Mouse (Mus musculus): ENCODE data around the gene Nphp4. TPM values are rescaled to one million over a fixed set of nuclear protein-coding genes. Genes with fewer than 3 reads are reported as not detected.

Gene Nphp4
- polyA plus RNA-seq, 1 experiment: 3.1 TPM

DNA sequence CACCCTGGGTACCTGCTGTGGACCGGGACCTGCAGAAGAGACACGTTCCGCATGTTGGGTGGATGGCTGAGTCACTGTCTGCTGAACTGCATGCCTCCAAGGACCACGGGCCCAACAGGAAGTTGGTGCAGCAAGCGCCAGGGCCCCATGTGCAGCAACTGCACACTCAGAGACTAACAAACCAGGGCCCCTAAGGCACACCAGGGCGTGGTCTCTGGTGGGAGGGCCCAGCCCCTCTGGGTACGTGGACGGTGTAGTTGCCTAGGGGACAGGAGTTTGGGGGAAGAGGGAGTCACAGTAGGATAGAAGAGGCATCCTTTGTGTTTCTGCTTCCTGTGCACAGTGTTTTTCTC is 27.9 kb upstream of the Nphp4 start:
- DNase-seq: peak; percentile 6
- 48% methylated on average over 8 of the region's 8 CpGs for WGBS
- Histone ChIP-seq H3K4me1 (ENCODE audit: control insufficient read depth, insufficient read depth, low read length) (no peaks in the 10 kb centered on the region; the same call in 1 of the 2 replicates), H3K4me3 (replicated peaks; ENCODE audit: extremely low read depth, low read depth, low read length) (peak overlapping the region; percentile 10)
- no peak for TF ChIP-seq POLR2A (IDR thresholded peaks at IDR 0.05; ENCODE audit: borderline replicate concordance, extremely low read depth, low read depth, low read length)
- TF ChIP-seq CTCF (IDR thresholded peaks at IDR 0.05; ENCODE audit: insufficient read depth, low read length): no peak

DNA sequence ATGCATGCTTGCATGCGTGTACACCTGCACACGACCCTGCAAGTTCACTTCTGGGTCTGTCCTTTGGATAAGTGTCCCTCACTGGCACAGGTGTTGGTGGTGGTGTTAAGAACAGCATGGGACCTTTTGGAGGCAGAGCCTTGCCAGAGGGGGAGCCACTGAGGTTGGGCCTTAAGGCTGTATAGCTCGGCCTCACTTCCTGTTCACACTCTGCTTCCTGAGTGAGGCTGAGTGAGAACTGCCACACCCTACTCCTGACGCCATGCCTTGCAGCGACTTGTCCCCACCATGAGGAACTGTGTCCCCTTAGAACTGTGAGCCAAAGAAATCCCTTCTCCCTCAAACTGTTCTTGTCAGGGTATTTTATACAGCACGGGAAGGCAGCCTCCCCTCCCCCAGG is 25.1 kb upstream of the Nphp4 start:
- TF ChIP-seq CTCF (IDR thresholded peaks at IDR 0.05; ENCODE audit: insufficient read depth, low read length) (no peak), POLR2A (IDR thresholded peaks at IDR 0.05; ENCODE audit: borderline replicate concordance, extremely low read depth, low read depth, low read length) (no peak)
- H3K4me3 ChIP-seq (replicated peaks; ENCODE audit: extremely low read depth, low read depth, low read length): no peak overlapping the region
- no peaks in the 10 kb centered on the region for H3K4me1 ChIP-seq (ENCODE audit: control insufficient read depth, insufficient read depth, low read length)
- 71% methylated on average over 6 of the region's 6 CpGs for WGBS
- no peak for DNase-seq

DNA sequence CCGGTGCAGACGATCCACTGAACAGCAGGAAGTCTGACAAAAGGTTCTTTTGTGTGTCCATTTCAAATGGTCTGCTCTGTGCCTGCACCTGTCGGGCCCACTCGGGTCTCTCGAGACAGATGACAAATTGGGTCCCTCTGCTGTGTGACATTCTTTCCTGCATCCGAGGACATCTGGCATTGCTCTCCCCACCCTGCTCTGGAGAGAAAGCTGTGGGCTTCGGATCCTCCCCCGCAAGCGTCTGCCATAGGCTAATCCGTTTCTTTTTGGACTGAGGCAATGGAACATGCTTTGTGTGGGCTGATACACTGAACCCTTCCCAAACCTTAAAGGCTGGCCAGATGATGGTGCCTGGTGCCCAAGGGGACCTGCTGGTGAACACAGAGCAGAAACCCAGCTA is 23.4 kb upstream of the Nphp4 start:
- WGBS: 51% methylated on average over 10 of the region's 10 CpGs

DNA sequence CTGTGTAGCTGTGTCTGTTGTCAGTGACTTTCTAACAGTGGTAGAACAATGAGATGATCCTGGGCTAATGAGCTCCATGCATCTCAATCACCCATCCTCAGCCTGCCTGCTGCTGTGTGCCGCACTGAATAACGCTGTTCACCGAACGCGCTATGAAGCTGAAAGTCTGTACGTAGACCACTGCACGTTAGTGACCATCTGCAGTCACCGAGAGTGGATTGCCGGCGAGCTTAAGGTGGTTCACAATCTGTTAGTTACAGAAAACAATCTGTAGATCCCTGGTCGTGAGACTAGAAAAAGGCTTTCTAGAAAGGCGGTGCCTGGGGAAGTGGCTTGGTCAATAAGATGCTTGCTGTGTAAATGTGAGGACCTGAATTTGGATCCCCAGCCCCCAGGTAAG is 22.4 kb upstream of the Nphp4 start:
- H3K4me1 ChIP-seq (ENCODE audit: control insufficient read depth, insufficient read depth, low read length): no peaks in the 10 kb centered on the region
- WGBS: 89% methylated on average over 12 of the region's 12 CpGs
- no peak for TF ChIP-seq CTCF (IDR thresholded peaks at IDR 0.05; ENCODE audit: insufficient read depth, low read length)
- TF ChIP-seq POLR2A (IDR thresholded peaks at IDR 0.05; ENCODE audit: borderline replicate concordance, extremely low read depth, low read depth, low read length): no peak
- no peak for DNase-seq
- no peak overlapping the region for H3K4me3 ChIP-seq (replicated peaks; ENCODE audit: extremely low read depth, low read depth, low read length)

More for the DNA sequence above, 23.4 kb upstream of the Nphp4 start:
- H3K4me1 ChIP-seq (ENCODE audit: control insufficient read depth, insufficient read depth, low read length): no peaks in the 10 kb centered on the region
- no peak for DNase-seq
- TF ChIP-seq POLR2A (IDR thresholded peaks at IDR 0.05; ENCODE audit: borderline replicate concordance, extremely low read depth, low read depth, low read length) (no peak), CTCF (IDR thresholded peaks at IDR 0.05; ENCODE audit: insufficient read depth, low read length) (no peak)
- no peak overlapping the region for H3K4me3 ChIP-seq (replicated peaks; ENCODE audit: extremely low read depth, low read depth, low read length)

DNA sequence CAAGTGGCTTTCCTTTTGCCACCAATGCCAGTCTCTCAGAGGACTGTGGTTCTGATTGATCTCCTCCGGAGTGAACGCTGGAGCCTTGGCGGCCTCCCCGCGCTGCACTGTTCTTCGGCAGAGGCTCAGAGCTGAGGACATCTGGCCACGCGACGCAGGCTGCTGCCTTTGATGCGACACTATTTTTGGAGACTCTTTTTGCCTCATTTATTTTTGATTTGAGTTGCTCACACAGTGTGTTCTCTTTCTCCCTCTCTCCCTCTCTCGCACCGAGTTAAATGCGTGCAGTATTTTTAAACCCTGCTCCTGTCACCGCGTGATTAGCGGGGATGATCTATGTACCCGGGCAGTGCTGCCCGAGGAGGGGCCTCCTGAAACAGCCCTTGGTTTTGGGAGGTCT is 19.9 kb upstream of the Nphp4 start:
- H3K4me1 ChIP-seq (ENCODE audit: control insufficient read depth, insufficient read depth, low read length): no peaks in the 10 kb centered on the region
- DNase-seq: no peak
- 71% methylated on average over 18 of the region's 18 CpGs for WGBS
- H3K4me3 ChIP-seq (replicated peaks; ENCODE audit: extremely low read depth, low read depth, low read length): no peak overlapping the region
- TF ChIP-seq POLR2A (IDR thresholded peaks at IDR 0.05; ENCODE audit: borderline replicate concordance, extremely low read depth, low read depth, low read length): no peak
- no peak for TF ChIP-seq CTCF (IDR thresholded peaks at IDR 0.05; ENCODE audit: insufficient read depth, low read length)

DNA sequence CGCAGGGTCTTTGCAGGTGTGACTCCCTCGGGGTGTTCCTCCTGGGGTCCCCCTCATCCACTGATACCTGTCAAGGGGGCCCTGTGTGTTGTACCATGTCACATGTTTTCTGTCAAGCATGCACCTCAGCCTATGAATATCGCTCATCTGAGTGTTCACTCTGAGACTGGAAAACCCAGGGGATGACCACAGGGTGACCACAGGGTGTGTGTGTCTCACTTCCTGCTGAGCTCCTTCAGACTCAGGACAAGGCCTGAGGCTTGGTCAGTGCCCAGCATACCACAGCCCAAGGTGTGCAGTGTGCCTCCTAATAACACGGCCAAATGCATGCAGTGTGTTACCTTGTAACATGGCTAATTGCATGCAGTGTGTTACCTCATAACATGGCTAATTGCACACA is 18.8 kb upstream of the Nphp4 start:
- TF ChIP-seq POLR2A (IDR thresholded peaks at IDR 0.05; ENCODE audit: borderline replicate concordance, extremely low read depth, low read depth, low read length) (no peak), CTCF (IDR thresholded peaks at IDR 0.05; ENCODE audit: insufficient read depth, low read length) (no peak)
- whole genome bisulfite sequencing: 84% methylated on average over 4 of the region's 4 CpGs
- DNase-seq: no peak
- H3K4me3 ChIP-seq (replicated peaks; ENCODE audit: extremely low read depth, low read depth, low read length): no peak overlapping the region
- H3K4me1 ChIP-seq (ENCODE audit: control insufficient read depth, insufficient read depth, low read length): no peaks in the 10 kb centered on the region

DNA sequence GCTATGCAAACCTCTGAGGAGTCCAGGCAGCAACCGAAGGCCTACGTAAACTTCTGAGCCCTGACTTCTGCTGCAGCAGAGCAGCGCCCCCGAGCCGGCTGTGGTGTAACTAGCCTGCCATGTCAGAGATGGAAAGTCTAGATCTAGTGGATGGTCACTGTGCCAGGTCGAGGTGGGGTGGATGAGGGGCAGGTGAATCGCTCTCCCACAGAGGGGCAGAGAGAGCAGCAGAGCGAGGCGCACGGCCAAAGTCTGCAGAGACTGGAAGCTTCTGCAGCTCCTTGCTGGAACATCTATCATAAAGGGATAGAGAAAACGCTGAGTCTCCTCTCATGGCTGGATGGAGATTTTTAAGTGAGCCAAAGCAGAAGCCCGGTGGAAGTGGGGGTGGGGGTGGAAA is 14.0 kb upstream of the Nphp4 start:
- Histone ChIP-seq H3K4me3 (replicated peaks; ENCODE audit: extremely low read depth, low read depth, low read length) (no peak overlapping the region), H3K4me1 (ENCODE audit: control insufficient read depth, insufficient read depth, low read length) (no peaks in the 10 kb centered on the region)
- no peak for DNase-seq
- 80% methylated on average over 12 of the region's 12 CpGs for WGBS
- TF ChIP-seq CTCF (IDR thresholded peaks at IDR 0.05; ENCODE audit: insufficient read depth, low read length): no peak
- no peak for TF ChIP-seq POLR2A (IDR thresholded peaks at IDR 0.05; ENCODE audit: borderline replicate concordance, extremely low read depth, low read depth, low read length)

DNA sequence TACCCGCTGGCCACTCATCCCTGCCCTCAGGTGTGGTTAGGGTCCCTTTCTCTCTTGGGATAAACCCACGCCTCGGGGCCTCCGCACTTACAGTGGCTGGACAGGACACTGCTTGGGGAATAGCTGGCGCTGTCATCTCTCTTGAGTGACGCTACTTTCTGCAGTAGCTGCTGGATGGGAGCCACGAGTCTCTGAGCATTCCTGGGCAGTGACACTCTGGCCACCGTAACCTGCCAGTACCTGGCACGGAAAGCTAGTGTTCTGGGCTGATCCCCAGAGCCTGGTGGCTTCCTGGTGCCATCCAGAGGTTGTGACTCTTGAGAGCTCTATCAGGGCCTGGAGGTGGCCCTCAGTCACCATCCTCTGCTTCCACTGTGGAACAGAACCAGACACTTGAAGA is 13.4 kb upstream of the Nphp4 start:
- Histone ChIP-seq H3K4me3 (replicated peaks; ENCODE audit: extremely low read depth, low read depth, low read length) (no peak overlapping the region), H3K4me1 (ENCODE audit: control insufficient read depth, insufficient read depth, low read length) (no peaks in the 10 kb centered on the region)
- 74% methylated on average over 9 of the region's 9 CpGs for WGBS
- DNase-seq: no peak
- TF ChIP-seq POLR2A (IDR thresholded peaks at IDR 0.05; ENCODE audit: borderline replicate concordance, extremely low read depth, low read depth, low read length) (no peak), CTCF (IDR thresholded peaks at IDR 0.05; ENCODE audit: insufficient read depth, low read length) (no peak)

DNA sequence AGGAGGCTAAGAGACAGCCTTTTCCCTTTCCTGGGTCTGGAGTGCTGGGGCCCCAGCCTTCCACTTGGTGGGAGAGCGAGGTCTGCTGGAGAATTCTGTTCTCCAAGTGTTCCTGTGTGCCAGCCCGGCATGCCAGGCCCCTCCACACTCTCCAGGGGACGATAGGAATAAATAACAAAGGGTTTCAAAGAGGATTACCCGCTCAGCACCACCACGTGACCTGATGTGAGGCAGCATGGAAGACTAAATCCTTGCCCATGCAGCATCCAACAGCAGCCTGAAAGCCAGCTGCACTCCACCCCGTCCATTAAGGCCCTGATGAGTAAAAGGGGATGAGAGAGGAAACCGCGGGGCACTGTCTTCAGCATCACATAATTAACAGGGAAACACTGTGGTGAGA is 11.4 kb upstream of the Nphp4 start:
- TF ChIP-seq CTCF (IDR thresholded peaks at IDR 0.05; ENCODE audit: insufficient read depth, low read length) (no peak), POLR2A (IDR thresholded peaks at IDR 0.05; ENCODE audit: borderline replicate concordance, extremely low read depth, low read depth, low read length) (no peak)
- WGBS: 38% methylated on average over 8 of the region's 8 CpGs
- H3K4me3 ChIP-seq (replicated peaks; ENCODE audit: extremely low read depth, low read depth, low read length): no peak overlapping the region
- DNase-seq: no peak
- no peaks in the 10 kb centered on the region for H3K4me1 ChIP-seq (ENCODE audit: control insufficient read depth, insufficient read depth, low read length)

DNA sequence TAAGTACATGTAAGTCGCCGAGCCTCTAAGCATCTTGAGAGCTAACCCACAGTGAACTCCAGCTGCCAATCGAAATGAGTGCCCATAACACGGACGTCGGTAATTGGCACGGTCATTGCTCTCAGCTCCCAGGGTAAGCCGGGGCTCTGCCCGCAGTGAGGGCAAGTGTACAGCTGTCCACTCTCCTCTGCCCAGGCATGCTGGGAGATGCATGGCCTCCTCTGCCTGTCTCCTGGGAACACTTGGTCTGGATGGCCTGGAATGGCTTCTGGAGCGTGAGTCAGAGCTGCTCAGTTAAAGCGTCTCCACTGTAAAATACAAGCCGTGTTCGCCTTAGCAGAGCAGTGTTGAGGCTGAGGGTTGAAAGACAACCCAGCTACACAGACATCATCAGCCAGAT is 9.9 kb upstream of the Nphp4 start:
- 88% methylated on average over 13 of the region's 13 CpGs for WGBS
- Histone ChIP-seq H3K4me1 (ENCODE audit: control insufficient read depth, insufficient read depth, low read length) (no peaks in the 10 kb centered on the region), H3K4me3 (replicated peaks; ENCODE audit: extremely low read depth, low read depth, low read length) (no peak overlapping the region)
- DNase-seq: no peak
- TF ChIP-seq CTCF (IDR thresholded peaks at IDR 0.05; ENCODE audit: insufficient read depth, low read length) (no peak), POLR2A (IDR thresholded peaks at IDR 0.05; ENCODE audit: borderline replicate concordance, extremely low read depth, low read depth, low read length) (no peak)

DNA sequence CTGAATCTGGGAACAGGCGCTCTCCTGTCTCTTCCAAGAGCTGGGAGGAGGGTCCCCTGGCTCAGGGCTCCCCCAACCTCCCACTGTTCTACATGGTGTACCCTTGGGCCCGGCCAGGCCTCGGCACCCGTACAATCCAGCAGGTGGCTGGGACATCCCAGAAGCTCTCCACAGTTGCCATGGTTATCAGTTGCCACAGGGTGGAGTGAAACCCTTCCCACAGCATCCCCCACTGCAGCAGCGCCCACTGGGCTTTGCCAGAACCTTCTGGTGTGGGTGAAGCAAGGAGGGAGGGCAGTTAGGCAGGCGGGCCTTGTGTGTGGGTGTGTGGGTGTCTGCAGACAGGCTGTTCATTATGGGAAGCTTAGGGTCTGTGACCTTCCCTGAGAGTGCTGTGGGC is 8.6 kb upstream of the Nphp4 start:
- no peak for DNase-seq
- TF ChIP-seq CTCF (IDR thresholded peaks at IDR 0.05; ENCODE audit: insufficient read depth, low read length) (no peak), POLR2A (IDR thresholded peaks at IDR 0.05; ENCODE audit: borderline replicate concordance, extremely low read depth, low read depth, low read length) (no peak)
- WGBS: 65% methylated on average over 6 of the region's 6 CpGs
- H3K4me3 ChIP-seq (replicated peaks; ENCODE audit: extremely low read depth, low read depth, low read length): no peak overlapping the region
- no peaks in the 10 kb centered on the region for H3K4me1 ChIP-seq (ENCODE audit: control insufficient read depth, insufficient read depth, low read length)
